Mouse (Mus musculus) heart, postnatal 0 days (tissue): Measurements from ENCODE around the gene Qprt. TPM values are rescaled to one million over a fixed set of nuclear protein-coding genes. Genes with fewer than 3 reads are reported as not detected.

Experiments used
- ATAC-seq: fragments of 200-750 bp; cut with Nextera tagmentation; 2 replicates; pipeline ENCODE4 v1.8.0; 2017; ENCODE audit warnings: low read depth, moderate number of reproducible peaks, moderate library complexity; ENCODE audit not compliant: insufficient read depth
- DNase-seq: peaks from one replicate; pipeline ENCODE4 v3.0.0-alpha.2; 2016; ENCODE audit warnings: low spot score
- H3K27ac ChIP-seq: fragments of 300-500 bp; sonication (generic); 2 replicates; pipeline ENCODE4 v1.5.1; 2014; ENCODE audit warnings: low read depth, mild to moderate bottlenecking
- H3K27me3 ChIP-seq: fragments of 300-500 bp; sonication (generic); 2 replicates; pipeline ENCODE4 v1.6.1; 2014; ENCODE audit warnings: low read length, mixed read lengths; ENCODE audit not compliant: control insufficient read depth, insufficient read depth
- H3K36me3 ChIP-seq: fragments of 300-500 bp; sonication (generic); replicated peaks from 2 replicates; pipeline ENCODE4 v1.6.1; 2014; ENCODE audit warnings: low read length, mixed read lengths; ENCODE audit not compliant: control insufficient read depth, insufficient read depth
- H3K4me1 ChIP-seq: fragments of 300-500 bp; sonication (generic); 2 replicates; pipeline ENCODE4 v1.6.1; 2014; ENCODE audit warnings: antibody characterized with exemption; ENCODE audit not compliant: control insufficient read depth, insufficient read depth
- H3K4me2 ChIP-seq: fragments of 300-500 bp; sonication (generic); 2 replicates; pipeline ENCODE4 v1.6.1; 2014; ENCODE audit warnings: low read depth, mild to moderate bottlenecking, low read length, moderate library complexity
- H3K4me3 ChIP-seq: fragments of 300-500 bp; sonication (generic); 2 replicates; pipeline ENCODE4 v1.5.1; 2014; ENCODE audit warnings: low read depth, low read length
- H3K9ac ChIP-seq: fragments of 300-500 bp; sonication (generic); replicated peaks from 2 replicates; pipeline ENCODE4 v1.6.1; 2014; ENCODE audit warnings: low read depth, low read length, mixed read lengths
- H3K9me3 ChIP-seq: fragments of 300-500 bp; sonication (generic); replicated peaks from 2 replicates; pipeline ENCODE4 v1.6.1; 2016; ENCODE audit warnings: low read length; ENCODE audit not compliant: control insufficient read depth
- CTCF ChIP-seq: IDR thresholded peaks from 2 replicates; pipeline ENCODE4 v1.5.1; 2016; ENCODE audit warnings: antibody characterized with exemption, control low read depth, low read depth
- EP300 ChIP-seq: IDR thresholded peaks from 2 replicates; pipeline ENCODE4 v1.6.1; 2016; ENCODE audit warnings: antibody characterized with exemption, low read depth
- WGBS: fragments of 180-500 bp; shearing (Covaris S2); extraction: QIAGEN DNeasy Blood & Tissue Kit; methylation state at CpG from one replicate; pipeline ENCODE4 v1.1.7; 2014; 5-methylcytosine and 5-hydroxymethylcytosine counted together
- polyA plus RNA-seq: library from polyadenylated mRNA; unstranded; fragments of >200 nt; fragmentation: Nextera tagmentation; extraction: Ambion mirVana; gene quantifications from 2 replicates; pipeline ENCODE4 v1.2.1, GENCODE M21; 2015
- total RNA-seq: library from RNA; depleted of rRNA; stranded (reverse); fragments of >200 nt; gene quantifications from 2 replicates; pipeline ENCODE4 v1.2.3, GENCODE M21; 2014; ENCODE audit warnings: low replicate concordance

The Qprt gene
- total and polyA plus RNA-seq, 2 experiments from 2014 or later = 0.42 to 1.1 TPM

DNA sequence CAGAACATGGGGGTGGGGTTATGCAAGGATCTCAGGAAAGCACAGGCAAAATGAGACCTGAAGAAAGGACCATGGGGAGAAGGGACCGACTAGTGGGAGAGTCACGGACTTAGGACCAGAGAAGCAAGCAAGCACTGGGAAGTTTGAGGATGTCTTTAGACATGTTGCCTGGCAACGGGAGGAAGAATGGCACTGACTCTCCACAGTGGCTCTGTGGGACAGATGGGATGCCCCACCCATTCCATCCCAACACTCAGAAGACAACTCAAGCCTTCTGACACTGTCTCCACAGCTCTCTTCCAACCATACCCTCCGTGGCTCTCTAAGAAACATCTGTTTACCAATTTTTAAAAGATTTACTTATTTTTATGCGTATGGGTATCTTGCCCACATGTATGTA is 11.1 kb upstream of the Qprt start:
- 67% methylated on average over 5 of the region's 5 CpGs for WGBS
- TF ChIP-seq CTCF (no peak), EP300 (no peak)
- H3K4me2 ChIP-seq = no peak overlapping the region

DNA sequence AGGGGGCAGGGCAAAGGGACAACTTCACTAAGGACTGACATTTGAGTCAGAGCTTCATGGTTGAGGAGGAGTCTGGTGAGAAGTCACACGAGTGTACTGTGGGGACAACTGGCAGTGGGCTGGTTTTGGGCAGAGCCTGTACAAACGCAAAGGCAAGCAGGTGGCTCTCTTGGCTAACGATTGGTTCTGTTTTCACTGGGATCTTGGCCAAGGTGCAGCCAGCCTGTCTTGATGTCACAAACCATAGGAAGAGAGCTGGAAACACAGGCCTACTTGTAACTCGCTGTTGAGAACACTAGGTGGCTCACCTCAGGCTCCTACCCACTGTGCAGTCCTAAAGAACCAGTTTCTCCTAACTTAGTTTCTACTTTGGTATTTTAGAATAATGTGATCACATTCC is 7.6 kb upstream of the Qprt start:
- no peaks in the 10 kb centered on the region for H3K4me1 ChIP-seq
- H3K9me3 ChIP-seq = 0 out of 2 replicates have a peak, but pooled peaks cover 1% of the 10 kb centered on the region
- H3K4me3 ChIP-seq = no peak overlapping the region
- 10% methylated on average over 4 of the region's 4 CpGs for WGBS
- H3K4me2 ChIP-seq = no peak overlapping the region
- no peak overlapping the region for H3K27ac ChIP-seq
- ATAC-seq = peak; percentile 44; the same call in 1 of the 2 replicates
- no peak overlapping the region for H3K9ac ChIP-seq
- no peak for TF ChIP-seq EP300
- TF ChIP-seq CTCF = peak; percentile 62
- no peaks in the 10 kb centered on the region for H3K36me3 ChIP-seq
- no peaks in the 10 kb centered on the region for H3K27me3 ChIP-seq
- DNase-seq = peak; percentile 63

More for the DNA sequence above, 11.1 kb upstream of the Qprt start:
- ATAC-seq = no peak
- Histone ChIP-seq H3K9ac (no peak overlapping the region), H3K9me3 (no peaks in the 10 kb centered on the region), H3K27me3 (no peaks in the 10 kb centered on the region), H3K4me1 (no peaks in the 10 kb centered on the region), H3K36me3 (no peaks in the 10 kb centered on the region), H3K27ac (no peak overlapping the region), H3K4me3 (no peak overlapping the region)
- no peak for DNase-seq

DNA sequence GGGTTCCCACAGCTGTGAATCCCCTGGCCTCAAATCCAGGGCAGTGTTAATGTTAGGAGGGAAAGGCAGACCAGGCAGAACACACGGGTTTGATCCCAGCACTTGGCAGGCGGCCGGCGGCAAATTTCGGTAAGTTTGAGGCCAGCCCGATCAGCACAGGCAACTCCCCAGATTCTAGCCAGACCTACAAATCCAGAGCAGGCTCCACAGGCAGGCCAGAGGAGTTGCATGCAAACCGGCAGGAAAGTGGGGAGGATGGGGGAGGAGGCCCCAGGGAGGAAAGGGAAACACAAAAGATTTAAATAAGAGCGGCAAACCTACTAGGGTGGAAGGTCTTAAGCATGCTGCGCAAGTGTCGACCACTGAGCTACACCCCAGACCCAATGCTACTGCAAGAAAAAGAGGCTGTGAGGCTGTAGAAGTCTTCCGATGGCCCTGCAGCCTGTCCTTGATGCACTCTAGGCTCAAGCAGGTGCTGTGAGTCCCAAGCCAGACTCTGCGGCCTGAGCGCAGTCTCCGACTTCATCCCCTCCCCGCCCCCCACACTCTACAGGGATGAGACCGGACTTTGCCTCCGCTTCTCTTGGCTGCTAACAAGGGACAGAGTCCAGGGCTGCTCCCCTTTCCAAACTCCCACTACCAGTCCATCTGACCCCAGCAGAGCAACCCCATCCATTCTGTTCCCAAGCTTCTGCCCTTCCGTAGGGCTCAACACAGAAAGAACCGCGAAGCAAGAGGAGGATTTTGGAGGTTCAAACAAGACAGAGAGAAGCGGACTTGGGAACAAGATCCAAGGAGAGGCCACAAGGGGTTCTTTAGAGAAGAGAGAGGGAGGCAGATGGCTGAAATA is 740 bp downstream of the Qprt start:
- Histone ChIP-seq H3K9ac (peak overlapping the region; percentile 28; the same call in 1 of the 2 replicates), H3K4me1 (peaks cover 8% of the 10 kb centered on the region; the same call in 1 of the 2 replicates), H3K36me3 (no peaks in the 10 kb centered on the region), H3K9me3 (0 out of 2 replicates have a peak, but pooled peaks cover 6% of the 10 kb centered on the region), H3K27ac (no peak overlapping the region), H3K27me3 (0 out of 2 replicates have a peak, but pooled peaks cover 4% of the 10 kb centered on the region), H3K4me3 (no peak overlapping the region), H3K4me2 (peak overlapping the region; percentile 28; the same call in 1 of the 2 replicates)
- 33% methylated on average over 21 of the region's 21 CpGs for WGBS
- ATAC-seq = no peak
- TF ChIP-seq EP300 = no peak
- TF ChIP-seq CTCF = no peak
- no peak for DNase-seq

DNA sequence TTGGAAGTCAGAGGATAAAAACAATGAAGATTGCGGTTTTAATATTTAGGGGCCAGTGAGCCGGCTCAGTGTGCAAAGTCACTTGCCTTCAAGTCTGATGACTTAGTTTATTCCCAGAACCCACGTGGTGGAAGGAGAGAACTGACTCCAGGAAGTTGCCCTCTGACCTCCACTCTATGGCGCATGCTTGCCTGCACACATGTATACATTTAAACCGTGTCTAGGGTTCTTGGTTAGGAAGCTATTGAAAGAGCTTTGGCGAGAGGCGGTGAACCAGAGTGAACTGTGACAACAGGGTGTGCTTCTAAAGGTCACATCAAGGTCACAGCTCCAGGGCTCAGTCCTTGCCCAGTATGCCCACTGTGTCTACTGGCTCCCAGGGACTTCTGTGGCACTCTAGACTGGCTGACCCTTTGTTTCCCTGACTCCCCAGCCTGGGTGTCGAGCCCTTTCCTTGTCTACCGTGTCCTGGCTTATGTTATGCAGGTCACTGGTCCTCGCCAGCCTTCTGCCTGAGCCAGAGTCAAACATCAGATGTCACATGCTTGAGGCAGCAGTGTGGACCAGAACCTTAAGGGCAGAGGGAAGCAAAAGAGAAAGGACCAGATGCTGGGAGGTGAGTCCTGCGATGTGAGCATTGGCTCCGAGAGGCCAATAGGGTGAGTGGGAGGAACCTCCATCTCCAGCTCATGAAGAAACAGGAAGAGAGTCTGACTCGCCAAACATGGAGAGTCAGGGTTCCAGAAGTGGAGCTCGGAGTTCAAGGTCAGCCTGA is 3.2 kb downstream of the Qprt start:
- Histone ChIP-seq H3K27ac (no peak overlapping the region), H3K27me3 (0 out of 2 replicates have a peak, but pooled peaks cover 4% of the 10 kb centered on the region)
- WGBS = 61% methylated on average over 14 of the region's 14 CpGs

DNA sequence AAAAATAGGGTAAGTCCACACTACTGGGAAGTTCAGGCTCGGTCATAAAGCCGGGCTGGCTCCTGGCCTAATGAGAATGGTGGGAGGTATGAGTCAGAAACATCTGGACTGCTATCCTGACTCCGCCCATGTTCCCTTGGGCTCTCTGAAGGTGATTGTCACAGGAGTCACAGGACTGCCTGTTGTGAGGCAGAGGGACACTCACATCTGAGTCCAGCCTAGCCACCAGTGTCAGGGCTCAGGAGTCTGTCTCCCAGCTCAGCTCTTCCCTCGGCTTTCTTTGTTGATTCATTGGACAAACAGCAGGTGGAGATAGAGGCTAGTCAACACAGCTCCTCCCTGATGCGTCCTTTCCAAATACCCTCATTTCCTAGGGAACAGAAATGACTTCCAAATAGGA is 4.1 kb downstream of the Qprt start:
- Histone ChIP-seq H3K4me1 (peaks cover 8% of the 10 kb centered on the region; the same call in 1 of the 2 replicates), H3K27me3 (0 out of 2 replicates have a peak, but pooled peaks cover 4% of the 10 kb centered on the region), H3K27ac (no peak overlapping the region), H3K36me3 (no peaks in the 10 kb centered on the region), H3K4me3 (no peak overlapping the region), H3K9me3 (no peaks in the 10 kb centered on the region), H3K9ac (no peak overlapping the region), H3K4me2 (no peak overlapping the region)
- peak; percentile 53 for DNase-seq
- TF ChIP-seq EP300 (no peak), CTCF (peak; percentile 46)
- 24% methylated on average over 5 of the region's 5 CpGs for WGBS
- ATAC-seq = peak; percentile 62

More for the DNA sequence above, 3.2 kb downstream of the Qprt start:
- no peak for DNase-seq
- Histone ChIP-seq H3K4me3 (no peak overlapping the region), H3K9me3 (no peaks in the 10 kb centered on the region), H3K4me2 (no peak overlapping the region), H3K9ac (no peak overlapping the region), H3K4me1 (peaks cover 8% of the 10 kb centered on the region; the same call in 1 of the 2 replicates), H3K36me3 (no peaks in the 10 kb centered on the region)
- TF ChIP-seq CTCF (no peak), EP300 (no peak)
- ATAC-seq = no peak
